Mouse (Mus musculus): ENCODE data around the gene Coq8a. TPM values are rescaled to one million over a fixed set of nuclear protein-coding genes. Genes with fewer than 3 reads are reported as not detected.

Gene Coq8a
- polyA plus RNA-seq, 1 experiment from 2014 or later: 6.7 TPM

Other genes with a start within 250 kb of the Coq8a start
- gene Cdc42bpa, start 239.1 kb downstream of the Coq8a start, polyA plus RNA-seq (2015; fragmentation: Nextera tagmentation; extraction: Ambion mirVana): 11.1 and 11.4 TPM in 2 replicates
- 22.2 and 23.7 TPM in 2 replicates for gene Psen2, start 63.8 kb upstream of the Coq8a start, polyA plus RNA-seq (2015; fragmentation: Nextera tagmentation; extraction: Ambion mirVana)
- gene Itpkb, start 130.9 kb upstream of the Coq8a start, polyA plus RNA-seq (2015; fragmentation: Nextera tagmentation; extraction: Ambion mirVana): 1.3 TPM in 2 replicates